Mouse (Mus musculus) ES-Bruce4 (cell line): ENCODE data around the gene Adh1.
A peak's percentile ranks its signal among the peaks of the same experiment; 100 is the strongest.

Experiments
- CTCF ChIP-seq: IDR thresholded peaks from one replicate; pipeline ENCODE4 v1.8.1; 2011; ENCODE audit warnings: low read depth, low read length
- EP300 ChIP-seq: IDR thresholded peaks from 2 replicates; pipeline ENCODE4 v1.6.1; 2011; ENCODE audit warnings: low read depth, low read length; ENCODE audit not compliant: insufficient read depth

DNA sequence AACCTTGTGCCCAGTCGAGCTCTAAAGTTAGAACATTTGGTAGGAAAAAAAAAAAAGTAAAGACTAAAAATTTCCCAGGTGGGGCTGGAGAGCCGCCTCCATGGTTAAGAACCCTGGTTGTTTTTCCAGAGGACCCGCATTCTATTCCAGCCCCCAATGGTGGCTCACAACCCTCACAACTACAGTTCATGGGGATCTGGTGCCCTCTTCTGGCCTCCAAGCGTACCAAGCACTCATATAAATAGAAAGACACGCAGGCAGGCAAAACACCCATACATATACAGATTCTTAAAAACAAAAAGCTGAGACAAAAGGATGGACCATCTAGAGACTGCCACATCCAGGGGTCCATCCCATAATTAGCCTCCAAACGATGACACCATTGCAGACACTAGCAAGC lies 50.2 kb downstream of the Adh1 start:
- TF ChIP-seq EP300 (no peak), CTCF (peak; percentile 59)
